Mouse (Mus musculus): ENCODE results near the gene Tmod2. TPM values are rescaled to one million over a fixed set of nuclear protein-coding genes. Genes with fewer than 3 reads are reported as not detected.

Tmod2 gene
- polyA plus RNA-seq, 1 experiment, result 74.5 TPM

GRCm38 (mm10) chr9:75520940-75521339, 90.2 kb downstream of the Tmod2 start:
- TF ChIP-seq POLR2A (IDR thresholded peaks at IDR 0.05; ENCODE audit: borderline replicate concordance, extremely low read depth, insufficient read depth, insufficient read length, poor library complexity, severe bottlenecking) (no peak), CTCF (IDR thresholded peaks at IDR 0.05; ENCODE audit: borderline replicate concordance, extremely low read depth, insufficient read depth, insufficient read length) (no peak)
- no peak for DNase-seq (ENCODE audit: low read depth)

DNA sequence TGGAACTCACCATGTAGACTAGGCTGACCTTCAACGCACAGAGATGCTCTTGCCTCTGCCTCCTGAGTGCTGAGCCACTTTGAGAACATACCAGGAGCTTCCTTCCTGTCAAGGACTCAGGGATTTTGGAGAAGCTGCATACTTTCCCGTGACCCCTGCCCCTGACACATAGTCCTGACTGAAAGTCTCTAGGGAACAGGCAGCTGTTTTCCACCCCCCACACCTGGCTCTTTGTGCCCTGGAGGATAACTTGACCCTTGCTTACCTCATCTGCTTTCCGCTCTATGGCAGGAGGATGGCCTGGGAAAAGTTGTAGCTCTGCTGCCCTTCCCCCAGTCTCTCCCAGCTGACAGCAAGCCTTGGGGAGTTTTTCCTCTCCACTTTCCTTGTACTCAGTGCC, 93.4 kb downstream of the Tmod2 start:
- DNase-seq (ENCODE audit: low read depth), result no peak
- TF ChIP-seq CTCF (IDR thresholded peaks at IDR 0.05; ENCODE audit: borderline replicate concordance, extremely low read depth, insufficient read depth, insufficient read length), result no peak
- TF ChIP-seq POLR2A (IDR thresholded peaks at IDR 0.05; ENCODE audit: borderline replicate concordance, extremely low read depth, insufficient read depth, insufficient read length, poor library complexity, severe bottlenecking), result no peak

Other genes with a start within 250 kb of the Tmod2 start
- gene Mapk6, start 201.3 kb downstream of the Tmod2 start, polyA plus RNA-seq (2012; rRNA removed), result 69.1 and 117 TPM in 2 replicates
- gene Leo1, start 169.8 kb downstream of the Tmod2 start, polyA plus RNA-seq (2012; rRNA removed), result 11.7 and 24.0 TPM in 2 replicates
- gene Tmod3, start 51.7 kb downstream of the Tmod2 start, polyA plus RNA-seq (2012; rRNA removed), result 58.9 and 60.9 TPM in 2 replicates
- gene Lysmd2, start 14.4 kb upstream of the Tmod2 start, polyA plus RNA-seq (2012; rRNA removed), result 19.5 and 22.2 TPM in 2 replicates
- 74.6 and 96.1 TPM in 2 replicates for gene Scg3, start 72.7 kb upstream of the Tmod2 start, polyA plus RNA-seq (2012; rRNA removed)
- gene Bmp5, start 164.0 kb upstream of the Tmod2 start, polyA plus RNA-seq (2012; rRNA removed), result 2.2 and 3.6 TPM in 2 replicates

All from brain, embryonic 14.5 days (tissue).